Mouse (Mus musculus) heart, embryonic 14.5 days (tissue): ENCODE data around the gene Psmf1. TPM values are rescaled to one million over a fixed set of nuclear protein-coding genes. Genes with fewer than 3 reads are reported as not detected.
A peak's percentile ranks its signal among the peaks of the same experiment; 100 is the strongest.

Source experiments
- ATAC-seq: fragments of 200-750 bp; cut with Nextera tagmentation; 2 replicates; pipeline ENCODE4 v1.8.0; 2017; ENCODE audit warnings: low read depth, moderate TSS enrichment; ENCODE audit not compliant: insufficient number of reproducible peaks, insufficient read depth, low FRiP score
- H3K27ac ChIP-seq, 2 experiments: fragments of 200-500 bp in 1 of 2; fragments of 300-500 bp in 1 of 2; sonication (generic) in 1 of 2; replicated peaks in 1 of 2; 2 replicates each; pipeline ENCODE4 v1.5.1; 2012 to 2014; ENCODE audit warnings: low read depth in 2 of 2, low read length in 2 of 2, control low read depth in 1 of 2, mild to moderate bottlenecking in 1 of 2, mixed read lengths in 1 of 2; ENCODE audit not compliant: control insufficient read depth in 1 of 2, insufficient read depth in 1 of 2
- H3K27me3 ChIP-seq: fragments of 300-500 bp; sonication (generic); 2 replicates; pipeline ENCODE4 v1.6.1; 2014; ENCODE audit warnings: mild to moderate bottlenecking, low read length, control low read depth; ENCODE audit not compliant: control insufficient read depth, insufficient read depth
- H3K36me3 ChIP-seq: fragments of 300-500 bp; sonication (generic); 2 replicates; pipeline ENCODE4 v1.6.1; 2014; ENCODE audit warnings: mild to moderate bottlenecking, control low read depth, low read length, mixed read lengths; ENCODE audit not compliant: control insufficient read depth, insufficient read depth
- H3K4me1 ChIP-seq, 2 experiments: fragments of 200-500 bp in 1 of 2; fragments of 300-500 bp in 1 of 2; sonication (generic) in 1 of 2; 2 replicates each; pipeline ENCODE4 v1.6.1; 2012 to 2014; ENCODE audit warnings: low read length in 2 of 2, control low read depth in 1 of 2, mixed read lengths in 1 of 2; ENCODE audit not compliant: control insufficient read depth in 2 of 2, insufficient read depth in 2 of 2
- H3K4me2 ChIP-seq: fragments of 300-500 bp; sonication (generic); 2 replicates; pipeline ENCODE4 v1.6.1; 2014; ENCODE audit warnings: mild to moderate bottlenecking, low read length
- H3K4me3 ChIP-seq, 2 experiments: fragments of 200-500 bp in 1 of 2; fragments of 300-500 bp in 1 of 2; sonication (generic) in 1 of 2; 2 replicates each; pipeline ENCODE4 v1.5.1; 2012 to 2014; ENCODE audit warnings: low read length in 2 of 2, mild to moderate bottlenecking in 2 of 2, control low read depth in 1 of 2, low read depth in 1 of 2, moderate library complexity in 1 of 2; ENCODE audit not compliant: control insufficient read depth in 1 of 2, insufficient read depth in 1 of 2
- H3K9ac ChIP-seq: fragments of 300-500 bp; sonication (generic); 2 replicates; pipeline ENCODE4 v1.6.1; 2014; ENCODE audit warnings: mild to moderate bottlenecking, low read length
- H3K9me3 ChIP-seq: fragments of 300-500 bp; sonication (generic); 2 replicates; pipeline ENCODE4 v1.6.1; 2016; ENCODE audit warnings: low read length, control low read depth; ENCODE audit not compliant: control insufficient read depth
- WGBS: fragments of 180-500 bp; shearing (Covaris S2); extraction: QIAGEN DNeasy Blood & Tissue Kit; methylation state at CpG from one replicate; pipeline ENCODE4 v1.1.7; 2014; 5-methylcytosine and 5-hydroxymethylcytosine counted together
- polyA plus RNA-seq: library from polyadenylated mRNA; unstranded; fragments of >200 nt; fragmentation: Nextera tagmentation; extraction: Ambion mirVana; gene quantifications from 2 replicates; pipeline ENCODE4 v1.2.1, GENCODE M21; 2014

Gene Psmf1
- polyA plus RNA-seq, 1 experiment from 2014 or later, result 33.7 TPM

DNA sequence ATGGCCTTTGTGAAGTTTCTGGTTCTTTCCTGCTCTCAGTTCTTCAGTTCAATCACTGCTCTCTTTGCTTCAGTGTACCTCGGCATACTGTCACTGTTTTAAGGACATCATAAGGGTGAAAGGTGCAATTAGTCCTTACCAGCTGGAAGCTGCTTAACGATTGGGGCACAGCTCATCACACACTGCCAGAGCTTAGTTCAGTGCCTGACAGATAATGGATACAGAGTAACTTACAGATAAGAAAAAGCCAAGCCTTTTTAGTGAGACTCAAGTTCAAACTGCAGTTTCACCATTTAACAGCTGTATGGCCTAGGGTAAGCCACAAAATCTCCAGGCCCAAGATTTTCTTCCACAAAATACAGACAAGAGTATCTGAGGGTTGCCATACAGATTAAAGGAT is 19.9 kb downstream of the Psmf1 start:
- WGBS, result 89% methylated on average over 2 of the region's 2 CpGs
- H3K27ac ChIP-seq, result no peak overlapping the region
- peaks cover 84% of the 10 kb centered on the region for H3K36me3 ChIP-seq
- ATAC-seq, result no peak
- H3K27me3 ChIP-seq, result no peaks in the 10 kb centered on the region
- H3K4me2 ChIP-seq, result no peak overlapping the region
- no peak overlapping the region for H3K9ac ChIP-seq
- no peak overlapping the region for H3K4me3 ChIP-seq
- peaks cover 6% of the 10 kb centered on the region; the same call in 1 of the 2 replicates for H3K9me3 ChIP-seq
- H3K4me1 ChIP-seq, result no peaks in the 10 kb centered on the region

DNA sequence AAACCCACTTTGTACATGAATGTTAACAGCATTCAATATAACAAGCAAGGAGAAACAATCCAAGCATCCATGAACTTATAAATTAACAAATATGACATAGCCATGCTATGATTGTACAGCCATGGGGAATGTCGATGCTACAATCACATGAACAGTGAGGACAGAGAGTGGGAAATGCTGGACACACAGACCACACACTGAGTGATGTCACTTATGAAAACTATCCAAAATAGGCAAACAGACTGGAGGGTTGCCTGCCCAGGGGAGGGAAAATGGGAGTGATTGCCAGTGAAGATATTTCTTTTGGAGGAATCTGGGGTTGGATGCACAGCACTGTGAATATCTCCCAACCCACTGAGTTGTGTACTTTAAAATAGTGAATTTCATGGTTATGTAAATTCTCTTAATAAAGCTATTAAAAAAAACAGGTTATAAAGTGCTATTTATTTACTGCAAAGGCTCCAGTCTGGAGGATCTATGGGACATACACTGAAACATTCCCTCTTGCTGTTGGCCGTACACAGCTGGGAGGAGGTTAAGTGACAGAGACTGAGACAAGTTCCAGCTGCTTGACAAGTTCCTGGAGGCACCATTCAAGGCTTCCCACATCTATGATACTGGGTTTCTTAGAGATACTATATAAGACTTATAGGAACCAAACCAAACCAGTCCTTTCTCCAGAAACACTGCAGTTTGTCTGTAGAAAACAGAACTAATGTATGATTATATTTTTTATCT is 27.5 kb downstream of the Psmf1 start:
- H3K4me2 ChIP-seq, result no peak overlapping the region
- no peaks in the 10 kb centered on the region for H3K27me3 ChIP-seq
- WGBS, result 80% methylated on average over 2 of the region's 2 CpGs
- H3K9me3 ChIP-seq, result no peaks in the 10 kb centered on the region
- H3K4me3 ChIP-seq, result no peak overlapping the region
- H3K27ac ChIP-seq, result no peak overlapping the region
- H3K36me3 ChIP-seq, result peaks cover 43% of the 10 kb centered on the region
- ATAC-seq, result no peak
- H3K9ac ChIP-seq, result no peak overlapping the region
- no peaks in the 10 kb centered on the region for H3K4me1 ChIP-seq

DNA sequence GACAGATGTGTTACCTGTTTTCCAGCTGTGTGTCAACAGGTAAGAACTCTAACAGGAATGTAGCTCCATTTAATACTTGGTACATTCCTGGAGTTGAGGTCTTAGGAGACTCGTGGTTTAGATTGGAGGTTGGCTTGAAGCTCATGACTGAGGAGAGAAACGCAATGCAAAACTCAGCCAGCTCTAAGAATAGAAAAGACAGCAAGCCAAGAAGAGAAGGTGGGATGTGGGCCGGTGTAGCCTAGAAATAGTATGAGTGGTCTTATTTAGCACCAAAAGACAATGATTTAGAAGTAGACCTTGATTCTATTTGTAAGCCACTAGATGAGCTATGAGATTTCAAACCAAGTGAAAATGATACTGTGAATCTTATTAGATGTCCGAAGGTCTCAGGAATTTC is 28.5 kb downstream of the Psmf1 start:
- Histone ChIP-seq H3K9ac (no peak overlapping the region), H3K4me2 (no peak overlapping the region), H3K27ac (no peak overlapping the region), H3K9me3 (no peaks in the 10 kb centered on the region), H3K4me3 (no peak overlapping the region), H3K4me1 (no peaks in the 10 kb centered on the region), H3K27me3 (no peaks in the 10 kb centered on the region), H3K36me3 (peaks cover 36% of the 10 kb centered on the region)
- WGBS, result 89% methylated on average over 4 of the region's 4 CpGs
- no peak for ATAC-seq

DNA sequence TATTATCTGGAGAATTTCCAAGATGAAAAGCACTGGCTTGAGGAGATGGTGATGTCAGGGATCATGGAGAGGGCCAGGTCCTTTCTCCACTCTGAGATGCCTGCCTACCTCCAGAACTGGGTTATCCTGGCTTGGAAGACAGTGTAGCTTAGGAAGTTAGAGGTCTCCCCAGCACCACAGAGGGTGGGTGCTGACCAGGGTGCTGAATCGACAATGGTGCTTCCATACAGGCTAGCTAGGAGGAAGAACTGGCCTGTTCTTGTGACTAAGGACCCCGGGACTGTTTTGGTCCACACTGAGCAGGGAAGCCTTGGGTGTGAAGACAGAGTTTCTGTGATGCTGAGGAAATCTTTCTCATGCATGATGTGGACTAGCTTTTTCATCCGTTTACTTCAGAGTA is 31.3 kb downstream of the Psmf1 start:
- Histone ChIP-seq H3K4me2 (no peak overlapping the region), H3K4me1 (no peaks in the 10 kb centered on the region; a peak in 1 of 4 replicates), H3K9me3 (no peaks in the 10 kb centered on the region), H3K9ac (no peak overlapping the region), H3K4me3 (no peak overlapping the region), H3K27ac (no peak overlapping the region), H3K27me3 (no peaks in the 10 kb centered on the region; the same call in 1 of the 2 replicates), H3K36me3 (peaks cover 7% of the 10 kb centered on the region)
- 24% methylated on average over 3 of the region's 3 CpGs for WGBS
- no peak for ATAC-seq

DNA sequence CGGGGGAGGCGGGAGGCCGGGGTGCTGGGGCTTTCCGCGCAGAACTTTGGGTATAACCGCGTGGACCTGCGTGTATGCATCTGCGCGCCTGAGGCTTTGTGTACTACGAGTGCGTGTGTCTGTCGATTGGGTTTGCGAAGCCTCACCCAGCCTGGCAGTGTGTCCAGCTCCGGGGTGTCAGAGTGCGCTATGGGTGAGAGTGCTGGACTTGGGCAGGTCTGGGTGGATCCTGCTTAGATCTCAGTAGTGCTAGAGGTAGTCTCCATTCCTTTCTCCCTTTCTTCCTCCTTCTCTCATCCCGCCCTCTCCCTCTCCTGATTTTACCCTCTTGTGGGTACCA is 41.2 kb downstream of the Psmf1 start:
- Histone ChIP-seq H3K4me2 (peak overlapping the region; percentile 99), H3K36me3 (no peaks in the 10 kb centered on the region), H3K27me3 (peaks cover 44% of the 10 kb centered on the region), H3K27ac (no peak overlapping the region), H3K9me3 (no peaks in the 10 kb centered on the region), H3K9ac (peak overlapping the region; percentile 78), H3K4me1 (peaks cover 4% of the 10 kb centered on the region in 2 experiments; a peak in 3 of 4 replicates), H3K4me3 (peak overlapping the region; percentile 53 to 63)
- ATAC-seq, result peak; percentile 33
- WGBS, result 2% methylated on average over 16 of the region's 17 CpGs

DNA sequence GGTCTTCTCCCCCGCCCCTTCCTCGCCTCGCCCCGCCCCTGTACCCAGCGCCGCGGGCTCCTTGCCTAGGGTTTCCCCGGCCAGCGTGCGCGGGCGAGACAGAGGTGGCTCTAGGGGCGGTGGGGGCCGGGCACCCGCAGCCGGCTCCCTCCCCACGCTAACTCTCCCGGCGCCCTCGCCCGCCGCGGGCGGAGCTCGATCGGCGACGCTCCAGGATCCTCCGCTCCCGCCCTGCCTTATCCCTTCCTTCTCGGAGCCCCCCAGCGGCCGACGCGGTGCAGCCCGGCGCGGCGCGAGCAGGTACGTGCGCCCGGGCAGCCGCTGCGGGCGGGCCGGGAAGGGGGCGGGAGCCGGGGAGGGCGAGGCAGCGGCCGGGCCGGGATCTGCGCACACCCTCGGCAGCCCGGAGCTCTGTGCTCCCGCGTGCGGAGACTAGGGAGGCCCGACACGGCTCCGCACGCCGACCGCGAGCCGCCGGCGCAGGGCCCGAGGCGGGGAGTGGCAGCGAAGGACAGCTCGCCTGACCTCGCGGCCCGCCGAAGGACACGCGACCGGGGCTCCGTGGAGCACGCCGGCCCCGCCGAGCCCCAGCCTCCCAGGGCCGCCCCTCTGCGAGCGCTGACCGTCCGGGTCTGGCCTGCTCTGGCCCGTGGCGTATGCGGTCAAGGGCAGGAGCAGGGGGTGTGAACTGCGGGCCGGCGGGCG is 41.7 kb downstream of the Psmf1 start:
- Histone ChIP-seq H3K4me2 (peak overlapping the region; percentile 99), H3K9me3 (no peaks in the 10 kb centered on the region), H3K27me3 (peaks cover 44% of the 10 kb centered on the region), H3K27ac (no peak overlapping the region), H3K36me3 (no peaks in the 10 kb centered on the region), H3K9ac (peak overlapping the region; percentile 78), H3K4me1 (peaks cover 4% of the 10 kb centered on the region in 2 experiments; a peak in 3 of 4 replicates), H3K4me3 (peak overlapping the region; percentile 53 to 63)
- under 1% methylated on average over 72 of the region's 97 CpGs for whole genome bisulfite sequencing
- peak; percentile 64 for ATAC-seq

- WGBS, result 8% methylated on average over 25 of the region's 25 CpGs
- Histone ChIP-seq H3K27ac (no peak within 1 kb of the TSS), H3K27me3 (peaks cover 46% of the 10 kb centered on the region), H3K4me1 (peaks cover 4% of the 10 kb centered on the region in 2 experiments; a peak in 3 of 4 replicates), H3K4me2 (peak within 1 kb of the TSS; percentile 99), H3K4me3 (peak within 1 kb of the TSS; percentile 53 to 63), H3K9me3 (no peaks in the 10 kb centered on the region), H3K9ac (peak within 1 kb of the TSS; percentile 78), H3K36me3 (no peaks in the 10 kb centered on the region)
- ATAC-seq, result no peak
These were observed 42.5 kb downstream of the Psmf1 start, which contains the start of gene Tmem74b for GRCm38 (mm10) chr2:151701231-151702145. Gene Tmem74b, plus strand, starts transcription at chr2:151702008.
